Mouse (Mus musculus) frontal cortex, postnatal 25 days (tissue): ENCODE measurements around the gene Klk1b8.
"Not testable (repeated sequence)": the region's sequence is repeated elsewhere in the genome, so short reads cannot be mapped to it uniquely, and the experiment has no call there.

Experiments used
- DNase-seq, 2 experiments: peaks; one replicate each; pipeline ENCODE4 v3.0.0; 2022; ENCODE audit warnings: low spot score in 2 of 2

Gene Klk1b8

DNA sequence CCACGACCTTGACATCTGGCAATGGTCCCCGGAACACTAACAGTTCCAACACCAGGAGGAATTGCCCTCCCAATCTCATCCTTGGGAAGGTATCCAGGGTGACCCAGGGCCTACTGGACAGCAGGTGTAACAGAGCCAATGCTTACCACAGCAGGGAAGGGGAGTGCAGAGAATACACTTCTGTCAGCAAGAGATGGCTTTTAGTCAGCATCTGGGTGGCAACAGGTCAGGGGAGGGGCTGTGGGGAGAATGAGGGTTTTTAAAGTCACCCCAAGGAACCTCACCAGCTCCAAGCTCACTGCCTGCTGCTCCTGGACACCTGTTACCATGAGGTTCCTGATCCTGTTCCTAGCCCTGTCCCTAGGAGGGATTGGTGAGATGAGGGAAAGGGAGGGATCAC is at the start of gene Klk1b8:
Gene Klk1b8, plus strand, starts transcription at position 301 of the 400 bp plus-strand sequence.
- DNase-seq: no peak

DNA sequence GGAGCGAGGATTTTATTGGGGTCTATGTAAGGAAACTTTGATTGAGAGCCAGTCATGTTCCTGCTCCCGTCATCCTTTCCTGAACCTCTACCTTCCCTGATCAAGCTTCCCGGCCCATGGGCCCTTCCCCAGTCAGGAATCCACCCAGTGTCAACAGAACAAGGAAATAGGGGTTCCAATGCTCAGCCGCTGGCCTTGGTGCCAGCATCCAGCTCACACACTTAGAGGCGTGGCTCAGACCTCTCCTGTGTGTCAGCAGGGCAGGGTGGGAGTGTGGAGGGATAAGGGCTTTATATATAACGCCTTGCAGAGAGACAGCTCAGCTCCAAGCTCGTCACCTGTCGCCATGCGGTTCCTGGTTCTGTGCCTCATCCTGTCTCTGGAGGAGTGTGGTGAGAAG is 35.6 kb upstream of the Klk1b8 start:
- DNase-seq: no peak

DNA sequence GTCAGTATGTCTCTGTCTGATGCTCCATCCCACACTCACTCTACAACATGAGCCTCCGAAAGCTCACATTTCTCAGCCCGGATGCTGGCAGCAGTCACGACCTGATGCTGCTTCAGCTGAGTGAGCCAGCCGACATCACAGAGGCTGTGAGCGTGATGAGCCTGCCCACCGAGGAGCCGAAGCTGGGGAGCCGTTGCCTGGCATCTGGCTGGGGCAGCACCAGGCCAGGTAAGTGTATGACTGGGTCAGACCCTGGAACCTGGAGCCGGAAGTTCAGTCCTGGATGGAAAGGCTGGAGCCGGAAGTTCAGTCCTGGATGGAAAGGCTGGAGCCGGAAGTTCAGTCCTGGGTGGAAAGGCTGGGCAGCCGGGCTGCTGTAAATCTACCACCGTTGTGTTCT is 32.0 kb upstream of the Klk1b8 start:
- no peak for DNase-seq

DNA sequence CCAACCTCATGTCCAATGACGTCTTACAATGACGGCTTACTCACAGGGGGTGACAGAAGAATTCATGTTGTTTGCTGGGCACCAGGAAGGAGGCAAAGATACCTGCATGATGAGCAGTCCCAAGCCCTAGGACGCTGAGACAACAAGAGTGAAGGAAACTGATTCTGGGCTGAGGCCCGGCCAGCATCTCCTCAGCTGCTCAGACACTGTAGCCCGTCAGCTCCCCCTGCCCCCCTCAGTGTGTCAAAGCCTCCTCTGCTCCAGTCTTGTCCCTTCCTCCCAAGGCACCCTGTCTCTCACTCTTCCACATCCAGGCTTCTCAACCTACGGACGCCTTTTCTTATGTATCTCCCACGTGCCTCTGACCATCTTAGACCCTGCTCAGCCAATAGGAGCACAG is 31.6 kb upstream of the Klk1b8 start:
- DNase-seq: no peak

DNA sequence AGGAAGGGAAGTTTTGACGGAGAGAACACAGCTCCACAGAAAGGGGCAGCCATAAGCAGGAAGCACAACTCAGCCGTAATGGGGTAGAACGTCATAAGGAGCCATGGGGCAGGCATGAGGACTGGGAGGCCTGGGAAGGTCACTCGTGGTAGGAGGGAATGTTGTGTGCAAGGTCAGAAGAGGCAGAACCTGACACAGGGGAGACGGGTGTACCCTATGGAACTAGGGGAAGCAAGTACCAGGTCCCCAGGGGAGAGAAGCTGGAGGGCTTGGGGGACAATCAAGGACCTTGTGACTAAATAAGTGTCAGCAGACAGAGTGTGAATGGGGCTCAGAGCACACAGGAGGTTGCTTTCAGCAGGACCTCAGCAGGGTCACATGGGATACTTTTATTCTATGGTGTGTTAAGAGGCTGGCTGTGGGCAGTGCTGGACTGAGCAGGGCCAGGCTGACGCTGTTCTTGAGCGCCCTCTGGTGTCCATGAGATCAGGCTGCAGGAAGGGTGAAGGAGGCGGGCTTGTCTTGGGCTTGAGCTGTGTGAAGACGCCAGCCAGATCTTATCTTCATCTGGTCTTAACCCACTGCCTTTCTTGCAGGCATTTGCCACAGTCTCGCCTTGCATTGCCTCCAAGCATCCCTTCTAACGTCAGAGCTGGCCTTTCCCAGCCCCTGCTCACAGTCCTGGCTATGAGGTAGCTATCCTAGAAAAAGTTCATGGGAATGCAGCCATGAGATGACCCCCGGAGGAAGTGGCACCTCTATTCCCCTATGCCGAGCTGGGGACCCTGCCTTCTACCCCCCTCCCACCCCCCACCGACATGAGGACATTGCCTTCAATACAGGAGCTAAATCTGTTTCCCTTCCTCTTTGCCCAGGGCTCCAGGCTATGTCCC is 30.7 kb upstream of the Klk1b8 start:
- DNase-seq: peak; percentile 37 to 50

DNA sequence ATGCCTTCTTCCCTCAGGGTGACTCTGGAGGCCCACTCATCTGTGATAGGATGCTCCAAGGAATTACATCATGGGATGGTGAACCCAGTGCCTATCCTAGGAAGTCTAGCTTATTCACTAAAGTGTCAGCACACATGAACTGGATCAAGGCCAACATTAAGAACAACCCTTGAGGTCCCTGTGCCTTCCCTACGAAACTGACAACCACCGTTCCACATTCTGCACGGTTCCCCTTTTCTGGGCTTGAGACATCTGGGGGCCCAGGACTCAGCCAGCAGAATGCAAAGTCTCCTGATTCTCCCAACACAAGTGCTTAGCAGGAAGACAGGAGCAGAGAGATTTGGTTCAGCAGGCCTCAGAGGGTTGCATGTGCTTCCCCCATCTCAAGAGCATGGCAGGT is 29.9 kb upstream of the Klk1b8 start:
- DNase-seq: no peak

DNA sequence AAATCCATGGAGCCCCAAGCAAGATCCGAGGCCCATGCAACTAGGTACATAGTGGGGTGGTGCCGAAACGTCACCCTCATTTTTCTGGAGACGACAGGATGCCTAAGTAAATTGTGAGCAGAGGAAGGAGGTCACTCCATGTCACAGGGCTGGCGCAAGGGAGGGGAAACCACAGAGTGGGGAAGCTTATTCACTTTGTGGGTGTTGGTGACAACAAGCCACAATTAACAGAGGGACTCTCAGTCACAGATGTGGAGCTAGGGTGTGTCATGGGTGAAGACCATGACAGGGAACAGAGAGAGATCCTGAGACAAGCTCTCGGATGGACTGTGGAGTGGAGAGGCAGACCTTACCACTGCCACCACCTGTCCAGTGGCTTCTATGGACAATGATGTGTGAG is 29.4 kb upstream of the Klk1b8 start:
- DNase-seq: no peak

DNA sequence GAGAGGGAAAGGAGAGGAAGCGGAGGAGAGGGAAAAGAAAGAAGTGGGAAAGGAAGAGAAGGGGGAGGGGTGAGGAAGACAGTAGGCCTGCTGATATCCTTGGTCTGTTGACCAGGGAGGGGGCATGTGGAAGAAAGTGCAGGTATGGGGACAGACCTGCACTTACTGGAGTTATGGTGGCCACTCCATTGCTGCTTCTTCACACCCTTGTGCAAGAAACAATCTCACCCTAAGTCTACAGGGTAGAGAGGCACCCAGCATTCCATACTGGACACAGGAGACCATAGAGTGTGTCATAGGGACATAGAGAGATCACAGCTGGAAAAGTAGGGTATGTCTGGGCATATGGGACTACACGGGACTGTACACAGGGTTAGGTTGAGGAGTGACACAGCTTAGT is 28.5 kb upstream of the Klk1b8 start:
- DNase-seq: no peak

DNA sequence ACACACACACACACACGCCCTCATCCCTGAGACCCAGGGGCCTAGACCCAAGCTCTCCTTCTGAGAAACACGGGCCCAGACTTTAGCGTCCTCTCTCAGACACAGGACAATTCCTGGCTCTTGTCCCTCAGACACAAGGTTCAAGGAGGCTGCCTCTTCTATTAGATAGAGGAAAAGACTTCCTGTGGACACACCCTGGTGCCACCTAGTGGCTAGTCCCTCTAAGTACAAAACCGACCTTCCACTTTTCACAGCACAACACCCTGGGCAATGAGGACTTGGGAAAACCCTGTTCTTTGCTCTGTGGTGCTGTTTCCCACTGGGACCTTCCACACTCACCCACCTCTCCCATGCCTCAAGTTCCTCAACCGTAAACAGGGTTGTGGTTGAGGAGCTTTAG is 24.5 kb upstream of the Klk1b8 start:
- DNase-seq: no peak

DNA sequence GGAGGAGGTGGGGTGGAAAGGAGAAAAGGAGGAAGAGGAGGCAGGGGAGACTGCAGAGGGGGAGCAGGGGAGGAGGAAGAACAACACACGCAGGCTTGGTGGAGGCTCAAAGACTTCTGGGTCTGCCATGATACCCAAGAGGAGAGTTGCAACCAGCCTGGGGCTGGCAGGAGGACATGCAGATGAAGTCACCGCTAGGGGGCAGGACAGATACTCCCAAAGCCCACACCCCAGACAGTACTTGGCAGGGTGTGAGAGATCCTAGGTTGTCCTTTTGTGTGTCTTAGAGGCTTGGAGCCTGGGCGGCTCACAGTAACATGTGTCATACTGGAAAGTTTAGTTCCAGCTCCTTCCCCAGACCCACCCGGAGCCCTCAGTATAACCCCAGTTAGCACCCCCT is 21.9 kb upstream of the Klk1b8 start:
- DNase-seq: no peak

DNA sequence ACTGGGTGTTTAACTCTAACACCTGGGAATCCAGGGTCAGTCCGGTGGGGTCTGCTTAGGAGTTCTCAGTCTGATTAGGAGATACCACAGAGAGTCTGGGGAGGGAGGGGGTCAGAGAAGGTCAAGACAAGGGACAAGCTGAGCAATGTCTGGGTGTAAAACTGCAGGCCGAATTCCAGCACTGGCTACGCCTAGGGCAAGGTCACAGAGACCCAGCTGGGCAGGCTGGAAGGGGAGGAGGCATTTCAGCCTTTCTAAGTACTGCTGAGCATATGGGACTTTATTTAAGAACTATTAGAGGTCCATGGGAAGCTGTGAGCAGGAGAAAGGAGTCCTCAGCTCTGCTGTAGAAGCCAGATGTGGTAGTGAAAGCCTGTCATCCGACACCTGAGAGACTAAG is 18.1 kb upstream of the Klk1b8 start:
- DNase-seq: no peak

DNA sequence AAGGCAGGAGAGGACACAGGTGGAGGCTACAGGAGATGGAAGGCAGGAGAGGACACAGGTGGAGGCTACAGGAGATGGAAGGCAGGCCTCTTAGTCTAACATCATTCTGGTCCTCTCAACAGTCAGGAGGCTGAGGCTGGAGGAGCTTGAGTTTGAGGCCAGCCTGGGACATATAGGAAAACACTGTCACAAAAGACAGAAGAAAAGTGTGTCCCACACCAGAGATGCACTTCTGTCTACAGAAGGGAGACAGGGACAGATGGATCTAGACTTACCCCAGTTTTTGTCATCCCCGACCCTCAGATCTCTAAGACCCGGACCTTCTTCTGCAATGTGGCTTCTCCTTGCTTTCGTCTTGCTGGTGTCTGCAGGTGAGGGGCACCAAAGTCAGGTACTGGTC is 17.0 kb upstream of the Klk1b8 start, which contains the start of gene Klk15:
Gene Klk15, plus strand, starts transcription at position 301 of the 400 bp plus-strand sequence.
- no peak for DNase-seq

DNA sequence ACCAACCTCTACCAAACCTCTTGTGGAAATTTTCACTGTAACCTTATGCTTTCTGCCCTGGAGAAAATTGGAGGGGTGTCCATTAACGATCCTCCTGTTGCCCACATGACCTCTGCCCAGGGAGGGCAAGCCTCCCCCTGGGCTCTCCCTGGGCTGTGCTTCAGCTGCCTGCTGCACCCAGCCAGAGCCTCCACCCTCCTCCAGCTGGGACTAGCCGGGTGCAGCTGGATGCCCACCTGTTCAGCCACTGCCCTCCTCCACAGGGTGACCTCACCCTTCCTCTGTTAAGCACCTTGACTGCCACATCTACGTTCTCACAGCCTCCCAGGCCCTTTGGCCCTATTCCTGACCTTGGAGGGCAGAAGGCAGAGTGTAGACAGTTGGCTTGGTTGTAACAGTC is 15.7 kb upstream of the Klk1b8 start:
- DNase-seq: no peak

DNA sequence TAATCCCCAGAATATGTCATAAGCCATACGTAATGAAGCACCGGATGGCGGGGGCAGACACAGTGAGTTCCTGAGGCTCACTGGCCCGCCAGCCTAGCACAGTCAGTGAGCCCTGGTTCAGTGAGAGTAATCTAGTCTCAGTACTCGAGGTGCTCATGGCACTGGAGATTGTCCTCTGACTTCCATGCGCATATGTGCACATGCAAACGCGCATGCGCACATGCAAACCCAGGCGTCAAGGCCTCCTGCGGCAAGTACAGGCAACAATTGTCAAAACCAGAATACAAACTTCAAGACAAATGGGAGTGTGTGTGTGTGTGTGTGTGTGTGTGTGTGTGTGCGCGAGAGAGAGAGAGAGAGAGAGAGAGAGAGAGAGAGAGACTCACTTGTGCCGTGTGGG is 13.9 kb upstream of the Klk1b8 start:
- no peak for DNase-seq

DNA sequence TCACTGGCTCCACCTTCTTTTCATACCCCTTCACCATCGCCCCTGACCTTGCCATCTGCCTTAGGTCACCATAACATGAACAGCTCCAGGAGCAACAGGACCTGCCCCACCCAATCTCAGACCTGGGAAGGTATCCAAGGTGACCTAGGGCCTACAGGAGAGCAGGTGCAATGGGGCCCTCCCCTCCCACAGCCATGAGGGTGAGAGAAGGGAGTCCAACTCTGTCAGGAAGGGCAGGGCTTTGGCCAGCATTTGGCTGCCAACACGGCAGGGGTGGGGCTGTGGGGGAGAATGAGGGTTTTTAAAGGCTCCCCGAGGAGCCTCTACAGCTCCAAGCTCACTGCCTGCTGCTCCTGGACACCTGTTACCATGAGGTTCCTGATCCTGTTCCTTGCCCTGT is 8.2 kb upstream of the Klk1b8 start:
- DNase-seq: not testable (repeated sequence)

DNA sequence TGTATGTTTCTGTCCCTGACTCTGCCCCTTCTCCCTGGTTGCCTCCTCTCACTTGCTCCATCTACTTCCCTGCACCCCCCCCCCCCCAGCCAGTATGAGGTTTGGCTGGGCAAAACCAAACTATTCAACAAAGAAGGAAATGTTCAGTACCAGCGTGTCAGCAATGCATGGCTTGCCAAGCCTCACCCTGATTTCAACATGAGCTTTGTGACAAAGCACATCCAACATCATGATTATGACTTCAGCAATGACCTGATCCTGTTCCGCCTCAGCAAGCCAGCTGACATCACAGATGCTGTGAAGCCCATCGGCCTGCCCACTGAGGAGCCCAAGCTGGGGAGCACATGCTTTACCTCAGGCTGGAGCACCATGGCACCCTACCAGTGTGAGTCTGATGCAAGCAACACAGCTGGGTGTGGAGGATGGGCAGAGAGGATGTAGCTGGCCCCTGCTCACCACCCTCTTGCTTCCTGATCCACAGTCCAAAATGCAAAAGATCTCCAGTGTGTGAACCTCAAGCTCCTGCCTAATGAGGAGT is 5.7 kb upstream of the Klk1b8 start:
- no peak for DNase-seq

DNA sequence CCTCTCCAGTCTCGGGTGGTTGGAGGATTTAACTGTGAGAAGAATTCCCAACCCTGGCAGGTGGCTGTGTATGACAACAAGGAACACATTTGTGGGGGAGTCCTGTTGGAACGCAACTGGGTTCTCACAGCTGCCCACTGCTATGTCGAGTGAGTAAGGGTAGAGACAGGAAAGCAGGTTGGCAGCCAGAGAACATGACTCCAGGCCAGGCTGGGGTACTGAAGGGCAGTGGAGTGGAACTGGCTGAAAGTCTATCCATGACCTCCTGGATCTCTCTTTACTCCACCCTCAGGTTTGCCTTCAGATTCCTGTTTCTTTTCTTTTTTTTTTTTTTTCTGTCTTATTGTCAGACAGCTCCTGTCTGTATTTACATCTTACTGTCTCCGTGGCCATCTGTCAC is 2.2 kb downstream of the Klk1b8 start:
- no peak for DNase-seq

DNA sequence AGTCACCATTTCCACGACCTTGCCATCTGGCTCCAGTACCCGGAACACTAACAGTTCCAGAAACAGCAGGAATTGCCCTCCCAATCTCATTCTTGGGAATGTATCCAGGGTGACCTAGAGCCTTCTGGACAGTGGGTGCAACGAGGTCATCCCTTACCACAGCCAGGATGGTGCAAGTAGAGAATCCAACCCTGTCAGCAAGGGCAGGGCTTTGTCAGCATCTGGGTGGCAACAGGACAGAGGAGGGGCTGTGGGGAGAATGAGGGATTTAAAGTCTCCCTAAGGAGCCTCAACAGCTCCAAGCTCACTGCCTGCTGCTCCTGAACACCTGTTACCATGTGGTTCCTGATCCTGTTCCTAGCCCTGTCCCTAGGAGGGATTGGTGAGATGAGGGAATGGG is 16.0 kb downstream of the Klk1b8 start, which contains the start of gene Klk1b1:
Gene Klk1b1, plus strand, starts transcription at position 301 of the 400 bp plus-strand sequence.
- no peak for DNase-seq

DNA sequence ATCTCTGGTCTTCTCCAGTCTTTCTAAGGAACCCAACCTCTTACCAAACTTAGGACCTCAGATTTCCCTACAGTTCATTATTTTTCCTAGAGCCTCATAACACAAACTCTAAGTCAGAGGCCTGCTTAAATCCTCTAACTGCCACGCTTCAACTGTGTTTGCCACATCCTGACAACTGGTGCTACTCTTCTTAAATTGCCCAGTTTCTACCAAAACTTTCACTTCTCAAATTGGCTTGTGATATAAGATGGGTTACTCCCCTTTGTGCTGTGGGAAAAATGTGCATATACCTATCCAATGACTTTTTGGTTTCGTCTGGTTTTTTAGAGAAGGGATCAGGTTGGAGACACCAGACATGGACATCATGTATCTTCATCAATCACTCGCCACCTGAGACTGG is 16.6 kb downstream of the Klk1b8 start:
- no peak for DNase-seq

DNA sequence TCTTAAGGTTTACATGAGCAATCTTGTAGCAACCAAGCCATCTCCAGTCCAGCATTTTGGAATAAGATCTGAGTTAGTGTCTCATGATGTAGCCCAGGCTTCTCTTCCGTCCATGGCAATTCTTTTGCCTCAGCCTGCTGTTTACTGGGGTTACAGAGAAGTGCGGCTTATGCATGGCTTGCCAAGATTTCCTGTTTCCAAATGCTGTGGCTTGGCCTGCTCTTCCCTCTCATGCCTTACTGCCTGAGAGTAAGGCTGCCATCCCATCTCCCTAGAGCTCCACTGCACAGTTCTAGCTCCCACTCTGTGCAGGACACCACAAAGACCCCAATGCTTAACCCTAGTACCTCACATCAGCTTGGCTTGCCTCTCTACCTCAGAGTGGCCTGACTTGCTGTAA is 17.1 kb downstream of the Klk1b8 start:
- DNase-seq: no peak

DNA sequence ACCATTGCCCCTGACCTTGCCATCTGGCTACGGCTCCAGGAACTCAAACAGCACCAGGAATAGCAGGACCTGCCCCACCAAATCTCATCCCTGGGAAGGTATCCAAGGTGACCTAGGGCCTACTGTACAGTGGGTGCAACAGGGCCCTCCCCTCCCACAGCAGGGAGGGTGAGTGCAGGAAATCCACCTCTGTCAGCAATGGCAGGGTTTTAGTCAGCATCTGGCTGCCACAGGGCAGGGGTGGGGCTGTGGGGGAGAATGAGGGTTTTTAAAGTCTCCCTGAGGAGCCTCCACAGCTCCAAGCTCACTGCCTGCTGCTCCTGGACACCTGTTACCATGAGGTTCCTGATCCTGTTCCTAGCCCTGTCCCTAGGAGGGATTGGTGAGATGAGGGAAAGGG is 25.3 kb downstream of the Klk1b8 start, which contains the start of gene Klk1b9:
Gene Klk1b9, plus strand, starts transcription at position 301 of the 400 bp plus-strand sequence.
- not testable (repeated sequence) for DNase-seq

DNA sequence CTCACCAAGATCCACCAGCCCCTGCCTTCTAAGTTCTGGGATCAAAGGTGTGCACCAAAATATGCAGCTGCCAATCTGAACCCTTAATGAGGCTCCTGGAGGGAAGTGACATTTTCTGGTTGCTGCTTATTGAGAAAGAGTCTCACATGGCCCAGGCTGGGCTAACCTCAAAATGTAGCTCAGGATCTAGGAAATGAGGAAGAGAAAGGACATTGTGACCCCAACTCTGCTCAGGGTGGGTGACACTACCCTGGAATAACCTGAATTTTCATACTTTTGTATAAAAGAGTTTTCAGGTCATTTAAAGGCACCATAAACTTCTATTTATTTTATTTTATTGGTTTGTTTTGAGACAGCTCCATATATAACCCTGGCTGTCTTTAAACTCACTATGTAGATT is 35.2 kb downstream of the Klk1b8 start:
- no peak for DNase-seq

DNA sequence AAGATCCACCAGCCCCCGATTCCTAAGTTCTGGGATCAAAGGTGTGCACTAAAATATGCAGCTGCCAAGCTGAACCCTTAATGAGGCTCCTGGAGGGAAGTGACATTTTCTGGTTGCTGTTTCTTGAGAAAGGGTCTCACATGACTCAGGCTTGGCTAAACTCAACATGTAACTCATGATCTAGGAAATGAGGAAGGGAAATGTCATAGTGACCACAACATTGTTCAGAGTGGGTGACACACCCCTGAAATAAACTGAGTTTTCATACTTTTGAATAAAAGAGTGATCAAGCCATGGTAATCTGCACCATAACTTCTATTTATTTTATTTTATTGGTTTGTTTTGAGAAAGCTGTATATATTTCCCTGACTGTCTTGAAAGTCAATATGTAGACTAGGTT is 44.4 kb downstream of the Klk1b8 start:
- DNase-seq: not testable (repeated sequence)
